Mouse (Mus musculus) embryonic facial prominence, embryonic 14.5 days (tissue): ENCODE measurements around the gene Emcn. TPM values are rescaled to one million over a fixed set of nuclear protein-coding genes. Genes with fewer than 3 reads are reported as not detected.

Source experiments
- ATAC-seq: fragments of 200-750 bp; cut with Nextera tagmentation; 2 replicates; pipeline ENCODE4 v1.8.0; 2017; ENCODE audit warnings: low read depth, moderate number of reproducible peaks, moderate TSS enrichment
- DNase-seq: peaks from one replicate; pipeline ENCODE4 v3.0.0-alpha.2; 2015; ENCODE audit warnings: low spot score
- H3K27ac ChIP-seq: fragments of 300-500 bp; sonication (generic); replicated peaks from 2 replicates; pipeline ENCODE4 v1.5.1; 2014; ENCODE audit warnings: low read depth, mild to moderate bottlenecking, low read length, moderate library complexity
- H3K27me3 ChIP-seq: fragments of 300-500 bp; sonication (generic); replicated peaks from 2 replicates; pipeline ENCODE4 v1.6.1; 2014; ENCODE audit warnings: low read length; ENCODE audit not compliant: control insufficient read depth, insufficient read depth
- H3K36me3 ChIP-seq: fragments of 300-500 bp; sonication (generic); 2 replicates; pipeline ENCODE4 v1.6.1; 2014; ENCODE audit warnings: low read length, mixed read lengths; ENCODE audit not compliant: control insufficient read depth, insufficient read depth
- H3K4me1 ChIP-seq: fragments of 300-500 bp; sonication (generic); 2 replicates; pipeline ENCODE4 v1.6.1; 2014; ENCODE audit warnings: antibody characterized with exemption, low read length; ENCODE audit not compliant: control insufficient read depth, insufficient read depth
- H3K4me2 ChIP-seq: fragments of 300-500 bp; sonication (generic); 2 replicates; pipeline ENCODE4 v1.6.1; 2014; ENCODE audit warnings: low read depth, mild to moderate bottlenecking, low read length, moderate library complexity, mixed read lengths
- H3K4me3 ChIP-seq: fragments of 300-500 bp; sonication (generic); 2 replicates; pipeline ENCODE4 v1.5.1; 2014; ENCODE audit warnings: low read depth, mild to moderate bottlenecking, low read length
- H3K9ac ChIP-seq: fragments of 300-500 bp; sonication (generic); 2 replicates; pipeline ENCODE4 v1.6.1; 2014; ENCODE audit warnings: low read depth, mild to moderate bottlenecking, low read length, moderate library complexity, mixed read lengths
- H3K9me3 ChIP-seq: fragments of 300-500 bp; sonication (generic); 2 replicates; pipeline ENCODE4 v1.6.1; 2016; ENCODE audit warnings: low read length; ENCODE audit not compliant: control insufficient read depth
- WGBS: fragments of 180-500 bp; shearing (Covaris S2); extraction: QIAGEN DNeasy Blood & Tissue Kit; methylation state at CpG from one replicate; pipeline ENCODE4 v1.1.7; 2014; 5-methylcytosine and 5-hydroxymethylcytosine counted together
- polyA plus RNA-seq: library from polyadenylated mRNA; unstranded; fragments of >200 nt; fragmentation: Nextera tagmentation; extraction: Ambion mirVana; gene quantifications from 2 replicates; pipeline ENCODE4 v1.2.1, GENCODE M21; 2014

Emcn gene
- polyA plus RNA-seq, 1 experiment from 2014 or later: 48.0 TPM

DNA sequence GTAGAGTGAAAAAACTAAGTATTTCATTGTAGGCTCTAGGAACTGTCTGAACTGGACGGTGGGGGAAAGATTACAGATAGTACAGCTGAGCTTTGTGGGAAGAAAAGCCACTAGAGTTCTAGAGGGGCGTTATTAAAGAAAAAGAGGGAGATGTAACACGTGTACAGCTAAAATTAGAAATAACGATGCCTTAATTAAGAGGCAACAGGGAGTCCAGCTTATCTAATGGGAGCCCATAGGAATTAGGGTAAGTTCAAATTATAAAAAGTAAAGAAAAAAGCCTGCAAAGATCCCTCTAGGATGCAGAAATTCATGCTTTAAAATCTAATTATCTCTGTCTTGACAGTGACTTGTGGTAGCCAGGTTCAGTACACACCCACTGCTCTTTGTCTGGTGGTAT lies 15.8 kb downstream of the Emcn start:
- Histone ChIP-seq H3K4me2 (no peak overlapping the region), H3K9me3 (no peaks in the 10 kb centered on the region), H3K4me3 (no peak overlapping the region), H3K9ac (no peak overlapping the region), H3K27ac (no peak overlapping the region), H3K36me3 (no peaks in the 10 kb centered on the region), H3K27me3 (no peaks in the 10 kb centered on the region), H3K4me1 (no peaks in the 10 kb centered on the region)
- ATAC-seq (peak; percentile 71; the same call in 1 of the 2 replicates), DNase-seq (no peak)
- WGBS: 66% methylated on average over 4 of the region's 4 CpGs

GRCm38 (mm10) chr3:137367123-137367825 lies 26.4 kb downstream of the Emcn start:
- Histone ChIP-seq H3K27ac (no peak overlapping the region), H3K4me3 (no peak overlapping the region), H3K9ac (no peak overlapping the region), H3K4me1 (no peaks in the 10 kb centered on the region), H3K9me3 (no peaks in the 10 kb centered on the region), H3K36me3 (no peaks in the 10 kb centered on the region), H3K4me2 (no peak overlapping the region), H3K27me3 (no peaks in the 10 kb centered on the region)
- ATAC-seq: no peak
- DNase-seq: no peak
- WGBS: 85% methylated on average over 6 of the region's 6 CpGs

DNA sequence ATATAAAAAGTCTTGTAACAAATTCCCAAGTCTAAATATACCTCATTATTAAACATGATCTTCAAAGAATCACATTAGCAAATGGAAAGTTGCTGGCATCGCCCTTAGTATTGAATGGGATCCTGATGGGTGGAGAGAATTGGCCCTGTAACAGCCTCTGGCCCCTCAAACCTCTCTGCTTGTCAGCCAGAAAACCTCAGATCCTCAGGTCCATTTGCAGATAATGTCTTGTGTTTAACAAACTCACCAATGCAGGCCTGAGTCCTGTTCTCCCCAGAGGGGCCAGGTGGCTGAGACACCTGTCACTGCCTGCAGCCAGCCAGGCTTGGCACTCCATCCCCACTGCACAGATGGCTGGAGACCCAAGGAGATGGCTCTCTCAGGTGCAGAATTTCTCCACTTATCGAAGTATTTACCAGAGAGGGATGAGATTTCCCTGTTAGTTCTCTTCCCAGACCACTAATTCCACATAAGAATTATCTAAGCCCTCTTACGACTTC lies 27.0 kb downstream of the Emcn start:
- peak; percentile 80; the same call in 1 of the 2 replicates for ATAC-seq
- Histone ChIP-seq H3K4me2 (no peak overlapping the region), H3K9ac (no peak overlapping the region), H3K36me3 (no peaks in the 10 kb centered on the region), H3K9me3 (no peaks in the 10 kb centered on the region), H3K27ac (no peak overlapping the region), H3K4me3 (no peak overlapping the region), H3K4me1 (no peaks in the 10 kb centered on the region), H3K27me3 (no peaks in the 10 kb centered on the region)
- peak; percentile 19 for DNase-seq
- WGBS: 64% methylated on average over 3 of the region's 3 CpGs

DNA sequence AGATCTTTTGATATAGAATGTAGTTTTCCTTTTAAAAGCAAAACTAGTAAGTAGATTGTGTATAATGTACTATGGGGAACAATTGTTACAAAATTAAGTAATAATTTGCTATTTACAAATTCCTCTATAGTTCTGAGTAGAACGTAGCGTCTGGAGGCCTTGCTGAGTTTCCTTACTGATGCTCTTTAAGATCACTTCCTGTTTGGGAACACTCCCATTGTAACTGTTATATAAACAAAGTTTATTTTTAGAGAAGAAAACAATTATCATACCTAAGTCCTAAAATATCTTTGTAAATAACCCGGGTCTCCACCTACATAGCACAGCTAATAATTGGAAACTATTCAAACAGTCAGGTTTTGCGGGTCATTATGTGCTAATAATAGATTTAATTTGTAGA lies 32.0 kb downstream of the Emcn start:
- no peak overlapping the region for H3K4me3 ChIP-seq
- DNase-seq (no peak), ATAC-seq (no peak)
- H3K27ac ChIP-seq: no peak overlapping the region
- H3K27me3 ChIP-seq: no peaks in the 10 kb centered on the region
- no peaks in the 10 kb centered on the region for H3K4me1 ChIP-seq
- WGBS: 71% methylated on average over 4 of the region's 4 CpGs
- no peaks in the 10 kb centered on the region for H3K36me3 ChIP-seq
- H3K9me3 ChIP-seq: no peaks in the 10 kb centered on the region
- H3K9ac ChIP-seq: no peak overlapping the region
- no peak overlapping the region for H3K4me2 ChIP-seq

- WGBS: 77% methylated on average over 2 of the region's 2 CpGs
- no peak overlapping the region for H3K27ac ChIP-seq
- H3K9me3 ChIP-seq: no peaks in the 10 kb centered on the region
- no peak for ATAC-seq
- no peak overlapping the region for H3K9ac ChIP-seq
- no peak overlapping the region for H3K4me3 ChIP-seq
- no peak for DNase-seq
- H3K27me3 ChIP-seq: no peaks in the 10 kb centered on the region
- H3K4me1 ChIP-seq: no peaks in the 10 kb centered on the region
- H3K36me3 ChIP-seq: no peaks in the 10 kb centered on the region
- H3K4me2 ChIP-seq: no peak overlapping the region
Observed at GRCm38 (mm10) chr3:137382311-137382710, 41.4 kb downstream of the Emcn start.

DNA sequence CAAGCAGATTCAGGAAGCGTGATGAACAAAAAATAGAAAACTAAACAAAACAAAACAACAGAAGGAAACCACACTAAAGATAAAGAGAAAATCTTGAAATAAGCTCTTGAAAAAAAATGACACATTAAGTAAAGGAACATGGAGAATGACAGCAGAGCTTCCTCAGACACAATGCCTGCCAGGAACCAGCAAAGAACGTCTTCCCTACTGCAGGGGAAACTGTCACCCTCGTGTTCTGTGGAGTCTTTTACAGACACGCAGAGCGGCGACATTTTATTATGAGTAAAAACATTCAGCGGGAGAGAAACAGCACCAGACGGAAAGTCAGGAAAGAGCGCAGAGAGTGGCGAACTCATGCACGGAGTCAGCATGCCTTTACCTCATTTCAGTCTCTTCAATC lies 54.7 kb downstream of the Emcn start:
- no peak for DNase-seq
- H3K4me1 ChIP-seq: no peaks in the 10 kb centered on the region
- no peaks in the 10 kb centered on the region for H3K36me3 ChIP-seq
- no peak overlapping the region for H3K4me2 ChIP-seq
- WGBS: 73% methylated on average over 11 of the region's 11 CpGs
- H3K27ac ChIP-seq: no peak overlapping the region
- H3K9ac ChIP-seq: no peak overlapping the region
- 0 out of 2 replicates have a peak, but pooled peaks cover 3% of the 10 kb centered on the region for H3K9me3 ChIP-seq
- H3K27me3 ChIP-seq: no peaks in the 10 kb centered on the region
- no peak overlapping the region for H3K4me3 ChIP-seq
- no peak for ATAC-seq

DNA sequence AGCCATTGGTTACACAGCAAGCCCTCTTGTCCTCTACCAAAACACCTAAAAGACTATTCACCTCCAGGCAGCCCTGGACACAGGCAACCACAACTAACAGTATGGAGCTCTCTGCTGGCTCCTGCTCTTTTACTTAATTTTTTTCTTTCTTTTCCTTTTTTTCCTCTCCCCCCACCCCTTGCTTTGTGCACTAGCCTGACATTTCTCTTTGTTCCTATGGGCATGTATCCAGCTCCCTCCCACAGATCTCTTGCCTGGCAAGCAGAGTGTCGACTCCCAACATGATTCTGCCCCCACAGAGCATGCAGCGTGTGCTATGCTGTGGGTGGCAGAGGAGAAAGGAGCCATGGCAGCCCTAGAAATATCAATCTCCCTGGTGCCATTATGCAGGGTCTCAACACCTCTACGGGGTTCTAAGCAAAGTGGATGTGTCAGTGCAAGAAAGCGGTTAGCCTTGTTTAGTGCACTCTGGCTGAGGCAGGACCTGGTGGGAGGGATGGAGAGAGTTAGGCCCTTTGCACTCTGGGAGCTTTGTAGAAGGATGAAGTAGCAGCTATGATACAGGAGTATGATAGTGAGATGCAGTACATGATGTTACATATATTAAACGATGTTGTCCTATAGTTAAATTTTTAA lies 74.7 kb downstream of the Emcn start:
- Histone ChIP-seq H3K4me2 (no peak overlapping the region), H3K27me3 (no peaks in the 10 kb centered on the region), H3K9me3 (no peaks in the 10 kb centered on the region), H3K9ac (no peak overlapping the region), H3K27ac (no peak overlapping the region), H3K4me3 (no peak overlapping the region), H3K4me1 (no peaks in the 10 kb centered on the region), H3K36me3 (no peaks in the 10 kb centered on the region)
- WGBS: 63% methylated on average over 5 of the region's 5 CpGs
- DNase-seq: peak; percentile 30
- no peak for ATAC-seq

DNA sequence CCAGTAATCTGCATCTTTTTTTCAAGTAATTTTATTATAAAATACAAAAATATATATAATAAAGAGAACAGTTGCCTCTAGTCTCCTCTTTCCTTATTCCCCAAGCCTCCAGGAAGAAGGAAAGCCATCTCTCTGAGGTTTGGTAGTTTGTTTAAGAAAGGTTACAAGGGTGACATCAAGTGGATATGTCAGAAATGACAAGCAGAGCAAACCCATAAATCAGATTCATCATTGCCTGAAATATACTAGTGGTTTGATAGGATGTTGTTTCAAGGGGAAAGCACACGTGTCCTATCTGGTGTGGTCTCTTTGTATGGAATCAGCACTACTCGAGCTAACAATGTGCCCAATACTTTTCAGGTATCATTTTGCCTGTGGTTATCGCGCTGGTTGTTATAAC lies 77.8 kb downstream of the Emcn start:
- WGBS: 62% methylated on average over 4 of the region's 4 CpGs
- H3K27ac ChIP-seq: no peak overlapping the region
- no peaks in the 10 kb centered on the region for H3K36me3 ChIP-seq
- H3K4me1 ChIP-seq: no peaks in the 10 kb centered on the region
- H3K4me2 ChIP-seq: no peak overlapping the region
- no peak overlapping the region for H3K4me3 ChIP-seq
- peak; percentile 74 for DNase-seq
- ATAC-seq: no peak
- no peak overlapping the region for H3K9ac ChIP-seq
- no peaks in the 10 kb centered on the region for H3K27me3 ChIP-seq
- H3K9me3 ChIP-seq: no peaks in the 10 kb centered on the region

DNA sequence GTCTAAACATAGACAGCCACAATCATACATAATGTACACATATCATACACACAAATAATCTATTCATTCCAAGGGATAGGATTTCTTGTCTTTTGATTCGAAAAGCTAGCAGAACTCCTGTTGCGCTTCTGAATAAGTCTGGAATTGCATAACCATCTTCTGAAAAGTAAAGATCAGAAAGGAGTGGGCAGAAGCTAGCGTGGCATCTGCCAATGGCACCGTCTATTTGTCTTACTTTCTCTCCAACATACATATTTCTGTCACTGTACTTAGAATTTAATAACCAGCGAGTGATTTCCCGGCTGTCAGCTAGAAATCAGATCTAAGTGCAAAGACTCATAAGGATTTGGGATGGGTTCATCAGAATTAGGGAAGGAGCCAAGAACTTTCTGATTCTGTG lies 88.6 kb downstream of the Emcn start:
- H3K36me3 ChIP-seq: no peaks in the 10 kb centered on the region
- H3K4me2 ChIP-seq: no peak overlapping the region
- 0 out of 2 replicates have a peak, but pooled peaks cover 5% of the 10 kb centered on the region for H3K9me3 ChIP-seq
- H3K4me3 ChIP-seq: no peak overlapping the region
- no peak for DNase-seq
- H3K27me3 ChIP-seq: no peaks in the 10 kb centered on the region
- ATAC-seq: no peak
- 83% methylated on average over 6 of the region's 6 CpGs for WGBS
- no peak overlapping the region for H3K9ac ChIP-seq
- no peak overlapping the region for H3K27ac ChIP-seq
- no peaks in the 10 kb centered on the region for H3K4me1 ChIP-seq
